Mouse (Mus musculus) brain, embryonic 14.5 days (tissue): ENCODE data around the gene Zbp1. TPM values are rescaled to one million over a fixed set of nuclear protein-coding genes. Genes with fewer than 3 reads are reported as not detected.
A peak's percentile ranks its signal among the peaks of the same experiment; 100 is the strongest.

Experiments used
- DNase-seq: peaks from one replicate; pipeline ENCODE4 v3.0.0-alpha.2; 2011; ENCODE audit warnings: low read depth
- CTCF ChIP-seq: fragments of 200-500 bp; IDR thresholded peaks from 2 replicates; pipeline ENCODE4 v1.5.1; 2012; ENCODE audit warnings: inconsistent platforms, mild to moderate bottlenecking, moderate library complexity, borderline replicate concordance; ENCODE audit not compliant: insufficient read depth, insufficient read length; ENCODE audit errors: extremely low read depth
- POLR2A ChIP-seq: fragments of 200-500 bp; IDR thresholded peaks from 2 replicates; pipeline ENCODE4 v1.6.1; 2012; ENCODE audit warnings: mild to moderate bottlenecking, inconsistent platforms, borderline replicate concordance; ENCODE audit not compliant: poor library complexity, insufficient read depth, insufficient read length, severe bottlenecking; ENCODE audit errors: extremely low read depth
- polyA plus RNA-seq: library from polyadenylated mRNA; depleted of rRNA; stranded (reverse); fragments of >200 nt; gene quantifications from 2 replicates; pipeline ENCODE4 v1.2.3, GENCODE M21; 2012

Gene Zbp1
- polyA plus RNA-seq, 1 experiment = 0.40 TPM

GRCm38 (mm10) chr2:173226792-173227191 is 8.1 kb upstream of the Zbp1 start:
- TF ChIP-seq CTCF (no peak), POLR2A (no peak)
- DNase-seq = no peak

- DNase-seq = no peak
- TF ChIP-seq POLR2A (no peak), CTCF (no peak)
Observed at GRCm38 (mm10) chr2:173225906-173226305, 7.2 kb upstream of the Zbp1 start.

- TF ChIP-seq POLR2A (no peak), CTCF (no peak)
- DNase-seq = no peak
Observed at GRCm38 (mm10) chr2:173224832-173225231, 6.1 kb upstream of the Zbp1 start.

- DNase-seq = no peak
- TF ChIP-seq POLR2A (no peak), CTCF (no peak)
Observed at GRCm38 (mm10) chr2:173224097-173224496, 5.4 kb upstream of the Zbp1 start.

- TF ChIP-seq POLR2A (no peak), CTCF (no peak)
- no peak for DNase-seq
Observed at GRCm38 (mm10) chr2:173223496-173223895, 4.8 kb upstream of the Zbp1 start.

GRCm38 (mm10) chr2:173220754-173221153 is 2.0 kb upstream of the Zbp1 start:
- no peak for TF ChIP-seq POLR2A
- TF ChIP-seq CTCF = no peak
- DNase-seq = no peak

GRCm38 (mm10) chr2:173219256-173219954 is 682 bp upstream of the Zbp1 start:
- peak; percentile 92 for TF ChIP-seq CTCF
- no peak for TF ChIP-seq POLR2A
- peak; percentile 47 for DNase-seq

GRCm38 (mm10) chr2:173217763-173218258 is 912 bp downstream of the Zbp1 start:
- no peak for DNase-seq
- TF ChIP-seq POLR2A = no peak
- no peak for TF ChIP-seq CTCF

GRCm38 (mm10) chr2:173217246-173217645 is 1.5 kb downstream of the Zbp1 start:
- no peak for TF ChIP-seq CTCF
- no peak for TF ChIP-seq POLR2A
- DNase-seq = no peak

GRCm38 (mm10) chr2:173216840-173217239 is 1.9 kb downstream of the Zbp1 start:
- TF ChIP-seq POLR2A (no peak), CTCF (no peak)
- DNase-seq = no peak

- no peak for DNase-seq
- TF ChIP-seq POLR2A (no peak), CTCF (no peak)
Observed at GRCm38 (mm10) chr2:173212227-173212626, 6.5 kb downstream of the Zbp1 start.

GRCm38 (mm10) chr2:173209091-173209815 is 9.5 kb downstream of the Zbp1 start:
- no peak for DNase-seq
- TF ChIP-seq POLR2A (no peak), CTCF (no peak)

GRCm38 (mm10) chr2:173207051-173207450 is 11.7 kb downstream of the Zbp1 start:
- TF ChIP-seq CTCF (no peak), POLR2A (no peak)
- no peak for DNase-seq
